Mouse (Mus musculus): ENCODE measurements around the gene Nab2. TPM values are rescaled to one million over a fixed set of nuclear protein-coding genes. Genes with fewer than 3 reads are reported as not detected.

The Nab2 gene
- polyA plus RNA-seq, 1 experiment from 2014 or later: 4.2 TPM

DNA sequence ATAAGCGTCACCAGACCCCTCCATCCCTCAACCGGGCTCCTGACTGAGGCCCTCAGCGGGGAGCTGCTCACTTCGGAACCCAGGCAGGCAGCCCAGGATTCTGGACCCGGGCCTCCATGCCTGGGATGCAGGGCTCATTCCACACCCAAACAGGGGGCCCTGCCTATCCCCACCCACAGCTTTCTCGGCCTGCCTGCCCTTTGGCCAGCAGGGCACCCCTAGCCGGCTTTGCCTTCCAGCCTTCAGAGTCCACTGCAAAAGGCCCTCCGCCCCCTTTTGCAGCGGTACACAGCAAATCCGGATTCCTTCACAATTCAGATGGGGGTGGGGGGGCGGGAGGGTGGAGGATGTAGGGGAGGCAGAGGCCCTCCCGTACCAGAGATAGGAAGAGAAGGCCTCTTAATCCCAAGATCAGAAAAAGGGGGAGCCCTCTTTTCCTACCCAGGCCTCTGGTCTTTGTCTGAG lies 48.4 kb downstream of the Nab2 start:
- ATAC-seq: no peak
- Histone ChIP-seq H3K4me3 (ENCODE audit: low read depth, low read length) (peak overlapping the region; percentile 63), H3K4me1 (replicated peaks; ENCODE audit: control insufficient read depth, insufficient read depth, low read length) (peaks cover 9% of the 10 kb centered on the region; the same call in 1 of the 2 replicates), H3K9me3 (ENCODE audit: control insufficient read depth) (no peaks in the 10 kb centered on the region), H3K9ac (ENCODE audit: low read depth, low read length) (peak overlapping the region; percentile 64), H3K27me3 (replicated peaks; ENCODE audit: control insufficient read depth, insufficient read depth, low read length) (no peaks in the 10 kb centered on the region), H3K4me2 (replicated peaks; ENCODE audit: low read depth) (peak overlapping the region; percentile 94), H3K36me3 (ENCODE audit: control insufficient read depth, insufficient read depth) (0 out of 2 replicates have a peak, but pooled peaks cover 8% of the 10 kb centered on the region), H3K27ac (ENCODE audit: low read depth, low read length) (peak overlapping the region; percentile 92)
- TF ChIP-seq CTCF (IDR thresholded peaks at IDR 0.05; ENCODE audit: low read depth): peak; percentile 37
- WGBS: 4% methylated on average over 11 of the region's 12 CpGs

DNA sequence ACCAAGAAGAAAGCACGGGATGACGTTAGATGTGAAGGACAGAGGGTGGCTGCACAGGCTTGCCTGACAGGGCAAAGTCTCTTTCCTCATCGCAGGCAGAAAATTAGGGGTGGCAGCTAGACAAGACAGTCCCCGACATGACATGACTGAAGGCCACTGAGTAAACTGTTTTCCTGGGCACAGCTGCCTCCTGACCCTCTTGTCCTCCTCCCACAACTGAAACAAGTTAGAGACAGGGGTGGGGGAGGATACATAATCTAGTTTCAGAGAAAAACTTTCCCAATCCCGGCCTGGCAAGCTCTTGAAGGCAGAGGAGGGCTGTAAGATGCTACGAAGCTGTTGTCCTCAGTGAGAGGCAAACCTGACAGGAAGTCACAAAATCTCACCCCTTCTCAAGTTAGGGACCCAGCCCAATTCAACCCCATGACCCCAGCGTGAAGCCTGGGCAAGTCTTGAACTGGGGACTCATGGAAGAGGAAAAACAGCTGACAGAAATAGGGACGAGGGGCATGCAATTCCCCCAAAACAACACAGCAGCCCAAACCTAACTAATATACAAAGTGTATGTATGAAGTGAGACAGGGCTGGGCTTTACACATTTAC lies 49.1 kb downstream of the Nab2 start:
- WGBS: 24% methylated on average over 8 of the region's 8 CpGs
- Histone ChIP-seq H3K4me2 (replicated peaks; ENCODE audit: low read depth) (peak overlapping the region; percentile 94), H3K27ac (ENCODE audit: low read depth, low read length) (peak overlapping the region; percentile 92; the same call in 1 of the 2 replicates), H3K4me3 (ENCODE audit: low read depth, low read length) (peak overlapping the region; percentile 63), H3K27me3 (replicated peaks; ENCODE audit: control insufficient read depth, insufficient read depth, low read length) (no peaks in the 10 kb centered on the region), H3K9ac (ENCODE audit: low read depth, low read length) (peak overlapping the region; percentile 2; the same call in 1 of the 2 replicates), H3K36me3 (ENCODE audit: control insufficient read depth, insufficient read depth) (0 out of 2 replicates have a peak, but pooled peaks cover 8% of the 10 kb centered on the region), H3K4me1 (replicated peaks; ENCODE audit: control insufficient read depth, insufficient read depth, low read length) (peaks cover 9% of the 10 kb centered on the region; the same call in 1 of the 2 replicates), H3K9me3 (ENCODE audit: control insufficient read depth) (no peaks in the 10 kb centered on the region)
- no peak for TF ChIP-seq CTCF (IDR thresholded peaks at IDR 0.05; ENCODE audit: low read depth)
- ATAC-seq: no peak

DNA sequence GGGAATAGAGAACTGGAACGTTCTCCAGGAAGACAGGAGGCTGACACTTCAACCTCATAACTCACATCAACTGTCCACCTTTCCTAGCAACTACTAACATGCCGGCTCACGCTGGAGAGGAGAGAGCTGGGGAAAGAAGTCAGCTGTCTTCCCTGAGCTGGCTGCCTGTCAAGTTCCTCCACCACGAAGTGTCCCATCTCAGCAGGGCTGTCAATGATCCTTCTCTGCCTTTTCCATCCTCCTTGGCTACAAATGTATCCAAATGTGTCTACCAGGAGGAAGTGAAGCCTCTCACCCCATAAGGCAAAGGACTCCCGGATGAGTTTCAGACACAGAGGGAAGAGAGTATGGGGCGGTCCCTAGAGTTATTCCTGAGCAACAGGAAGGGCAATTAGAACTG lies 50.2 kb downstream of the Nab2 start:
- WGBS: 41% methylated on average over 6 of the region's 6 CpGs
- no peak overlapping the region for H3K9ac ChIP-seq (ENCODE audit: low read depth, low read length)
- no peak for ATAC-seq
- no peaks in the 10 kb centered on the region for H3K27me3 ChIP-seq (replicated peaks; ENCODE audit: control insufficient read depth, insufficient read depth, low read length)
- no peaks in the 10 kb centered on the region for H3K9me3 ChIP-seq (ENCODE audit: control insufficient read depth)
- no peak overlapping the region for H3K4me3 ChIP-seq (ENCODE audit: low read depth, low read length)
- no peak for TF ChIP-seq CTCF (IDR thresholded peaks at IDR 0.05; ENCODE audit: low read depth)
- 0 out of 2 replicates have a peak, but pooled peaks cover 8% of the 10 kb centered on the region for H3K36me3 ChIP-seq (ENCODE audit: control insufficient read depth, insufficient read depth)
- peak overlapping the region; percentile 21; the same call in 1 of the 2 replicates for H3K27ac ChIP-seq (ENCODE audit: low read depth, low read length)
- peak overlapping the region; percentile 94 for H3K4me2 ChIP-seq (replicated peaks; ENCODE audit: low read depth)
- peaks cover 9% of the 10 kb centered on the region; the same call in 1 of the 2 replicates for H3K4me1 ChIP-seq (replicated peaks; ENCODE audit: control insufficient read depth, insufficient read depth, low read length)

DNA sequence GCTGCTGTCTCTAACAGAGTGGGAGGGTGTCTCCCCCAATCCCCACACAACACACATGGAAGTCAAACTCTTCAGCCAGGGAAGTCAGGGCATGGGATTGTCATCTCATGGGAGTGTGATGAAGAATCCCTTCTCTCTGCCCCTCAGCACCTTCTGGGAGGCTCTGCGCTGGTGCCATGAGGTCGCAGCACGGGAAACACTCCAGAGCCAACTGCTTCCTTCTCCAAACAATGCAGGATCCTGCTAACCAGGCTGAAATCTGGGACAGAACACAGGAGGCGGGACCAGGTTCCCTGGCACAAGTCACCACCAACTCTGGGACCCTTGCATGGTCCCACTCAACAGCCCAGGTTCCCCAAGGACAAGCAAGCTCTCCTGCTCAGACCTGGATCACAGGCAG lies 51.1 kb downstream of the Nab2 start:
- WGBS: 44% methylated on average over 4 of the region's 4 CpGs
- Histone ChIP-seq H3K4me3 (ENCODE audit: low read depth, low read length) (no peak overlapping the region), H3K4me2 (replicated peaks; ENCODE audit: low read depth) (no peak overlapping the region), H3K27ac (ENCODE audit: low read depth, low read length) (no peak overlapping the region), H3K9ac (ENCODE audit: low read depth, low read length) (no peak overlapping the region), H3K4me1 (replicated peaks; ENCODE audit: control insufficient read depth, insufficient read depth, low read length) (peaks cover 9% of the 10 kb centered on the region; the same call in 1 of the 2 replicates), H3K27me3 (replicated peaks; ENCODE audit: control insufficient read depth, insufficient read depth, low read length) (no peaks in the 10 kb centered on the region), H3K36me3 (ENCODE audit: control insufficient read depth, insufficient read depth) (peaks cover 9% of the 10 kb centered on the region; the same call in 1 of the 2 replicates), H3K9me3 (ENCODE audit: control insufficient read depth) (no peaks in the 10 kb centered on the region)
- TF ChIP-seq CTCF (IDR thresholded peaks at IDR 0.05; ENCODE audit: low read depth): no peak
- ATAC-seq: no peak

DNA sequence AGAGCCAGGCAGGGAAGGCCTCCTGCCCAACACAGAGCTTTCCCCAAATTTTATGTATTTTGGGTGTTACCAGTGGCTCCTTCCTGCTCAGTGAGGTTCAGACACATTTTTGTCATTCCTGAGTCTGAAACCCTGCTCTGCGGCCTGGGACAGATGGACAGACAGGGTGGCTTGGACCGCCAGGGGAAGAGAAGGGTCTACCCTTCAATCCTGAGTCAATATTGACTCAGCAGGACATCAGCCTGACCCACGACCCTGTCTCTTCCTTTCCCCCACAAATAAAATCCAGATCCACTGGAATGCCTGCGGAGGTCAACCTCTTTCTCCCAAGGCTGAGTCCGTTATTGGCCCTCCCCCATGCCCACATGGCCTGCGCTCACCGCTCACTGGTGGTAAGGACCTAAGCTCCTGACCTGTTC lies 52.1 kb downstream of the Nab2 start:
- Histone ChIP-seq H3K4me2 (replicated peaks; ENCODE audit: low read depth) (no peak overlapping the region), H3K36me3 (ENCODE audit: control insufficient read depth, insufficient read depth) (peaks cover 17% of the 10 kb centered on the region; the same call in 1 of the 2 replicates), H3K9ac (ENCODE audit: low read depth, low read length) (no peak overlapping the region), H3K4me1 (replicated peaks; ENCODE audit: control insufficient read depth, insufficient read depth, low read length) (peaks cover 9% of the 10 kb centered on the region; the same call in 1 of the 2 replicates), H3K27ac (ENCODE audit: low read depth, low read length) (0 out of 2 replicates have a peak overlapping the region, but pooled peaks have one; percentile 50), H3K27me3 (replicated peaks; ENCODE audit: control insufficient read depth, insufficient read depth, low read length) (no peaks in the 10 kb centered on the region), H3K9me3 (ENCODE audit: control insufficient read depth) (no peaks in the 10 kb centered on the region), H3K4me3 (ENCODE audit: low read depth, low read length) (no peak overlapping the region)
- TF ChIP-seq CTCF (IDR thresholded peaks at IDR 0.05; ENCODE audit: low read depth): no peak
- no peak for ATAC-seq
- WGBS: 67% methylated on average over 7 of the region's 7 CpGs

DNA sequence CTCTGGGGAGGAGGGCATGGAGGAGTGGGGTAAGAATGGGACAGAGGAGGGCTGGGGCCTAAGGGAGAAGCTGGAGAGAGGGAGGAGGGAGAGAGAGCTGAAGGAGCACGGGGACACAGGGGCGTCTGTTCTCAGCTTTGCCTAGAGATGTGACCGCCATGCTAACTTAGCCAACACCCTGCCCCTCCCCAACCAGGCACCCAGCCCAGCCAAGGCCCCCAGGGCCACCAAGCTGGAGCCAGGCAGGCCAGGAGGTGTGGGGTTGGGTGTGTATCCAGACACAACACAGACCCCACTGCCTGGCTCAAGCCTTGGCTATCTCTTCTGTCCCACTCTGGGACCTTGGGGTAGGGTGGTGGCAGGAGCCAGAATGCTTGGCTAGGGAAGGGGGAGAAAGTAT lies 52.8 kb downstream of the Nab2 start:
- peaks cover 9% of the 10 kb centered on the region; the same call in 1 of the 2 replicates for H3K4me1 ChIP-seq (replicated peaks; ENCODE audit: control insufficient read depth, insufficient read depth, low read length)
- ATAC-seq: no peak
- H3K9me3 ChIP-seq (ENCODE audit: control insufficient read depth): no peaks in the 10 kb centered on the region
- TF ChIP-seq CTCF (IDR thresholded peaks at IDR 0.05; ENCODE audit: low read depth): no peak
- no peak overlapping the region for H3K4me3 ChIP-seq (ENCODE audit: low read depth, low read length)
- H3K27ac ChIP-seq (ENCODE audit: low read depth, low read length): peak overlapping the region; percentile 50; the same call in 1 of the 2 replicates
- H3K36me3 ChIP-seq (ENCODE audit: control insufficient read depth, insufficient read depth): peaks cover 22% of the 10 kb centered on the region; the same call in 1 of the 2 replicates
- WGBS: 48% methylated on average over 3 of the region's 3 CpGs
- H3K4me2 ChIP-seq (replicated peaks; ENCODE audit: low read depth): no peak overlapping the region; the same call in 1 of the 2 replicates
- no peak overlapping the region for H3K9ac ChIP-seq (ENCODE audit: low read depth, low read length)
- no peaks in the 10 kb centered on the region for H3K27me3 ChIP-seq (replicated peaks; ENCODE audit: control insufficient read depth, insufficient read depth, low read length)
